Mouse (Mus musculus) left cerebral cortex, postnatal 25 days (tissue): ENCODE measurements around the gene Iqsec1. TPM values are rescaled to one million over a fixed set of nuclear protein-coding genes. Genes with fewer than 3 reads are reported as not detected.

Experiments
- DNase-seq, 2 experiments: peaks; one replicate each; pipeline ENCODE4 v3.0.0; 2022; ENCODE audit warnings: low spot score in 2 of 2, mixed read lengths in 1 of 2
- intact Hi-C: fragments of 180-260 bp; cut with DNase I; formaldehyde crosslinking; loops from one replicate; pipeline ENCODE4 v1.15.1; 2025
- total RNA-seq, 2 experiments: library from RNA; stranded (reverse); gene quantifications; 2 replicates each; pipeline ENCODE4 v1.2.3; 2021

The Iqsec1 gene
- total RNA-seq, result 100 to 1,000 TPM; 317 to 348 TPM

GRCm38 (mm10) chr6:90988648-90989317 lies at the start of gene Iqsec1:
Iqsec1 (minus strand) TSS chr6:90988685.
- intact Hi-C loops, result loop anchor here (5.0 kb wide), 4 partner anchors 61 to 176 kb away; no protein-coding TSS in a partner anchor
- DNase-seq, result peak; percentile 84 to 92

- no peak for DNase-seq
- intact Hi-C loops, result no loop called here
Observed at GRCm38 (mm10) chr6:91028256-91028655, 39.8 kb upstream of the Iqsec1 start.

- intact Hi-C loops, result no loop called here
- DNase-seq, result no peak
Observed at GRCm38 (mm10) chr6:91020810-91021209, 32.3 kb upstream of the Iqsec1 start.

GRCm38 (mm10) chr6:91016600-91017230 lies 28.2 kb upstream of the Iqsec1 start:
- intact Hi-C loops, result no loop called here
- no peak for DNase-seq

GRCm38 (mm10) chr6:91014198-91014958 lies 25.9 kb upstream of the Iqsec1 start:
- no peak for DNase-seq
- intact Hi-C loops, result no loop called here

- no peak for DNase-seq
- intact Hi-C loops, result no loop called here
Observed at GRCm38 (mm10) chr6:91012458-91012857, 24.0 kb upstream of the Iqsec1 start.

- intact Hi-C loops, result no loop called here
- DNase-seq, result no peak
Observed at GRCm38 (mm10) chr6:91011568-91011967, 23.1 kb upstream of the Iqsec1 start.

- intact Hi-C loops, result no loop called here
- DNase-seq, result no peak
Observed at GRCm38 (mm10) chr6:91008284-91008830, 19.9 kb upstream of the Iqsec1 start.

GRCm38 (mm10) chr6:91007207-91007606 lies 18.7 kb upstream of the Iqsec1 start:
- no peak for DNase-seq
- intact Hi-C loops, result no loop called here

GRCm38 (mm10) chr6:91004157-91004556 lies 15.7 kb upstream of the Iqsec1 start:
- intact Hi-C loops, result no loop called here
- DNase-seq, result no peak

- intact Hi-C loops, result no loop called here
- DNase-seq, result no peak
Observed at GRCm38 (mm10) chr6:91003310-91003995, 15.0 kb upstream of the Iqsec1 start.

GRCm38 (mm10) chr6:91001566-91001965 lies 13.1 kb upstream of the Iqsec1 start:
- no peak for DNase-seq
- intact Hi-C loops, result no loop called here

GRCm38 (mm10) chr6:91000819-91001525 lies 12.5 kb upstream of the Iqsec1 start:
- peak; percentile 69 to 89 for DNase-seq
- intact Hi-C loops, result no loop called here

- no peak for DNase-seq
- intact Hi-C loops, result no loop called here
Observed at GRCm38 (mm10) chr6:90999176-90999575, 10.7 kb upstream of the Iqsec1 start.

GRCm38 (mm10) chr6:90997025-90997424 lies 8.5 kb upstream of the Iqsec1 start:
- intact Hi-C loops, result no loop called here
- DNase-seq, result peak in 1 of 2 experiments; percentile 62

- DNase-seq, result no peak
- intact Hi-C loops, result no loop called here
Observed at GRCm38 (mm10) chr6:90996181-90996580, 7.7 kb upstream of the Iqsec1 start.

GRCm38 (mm10) chr6:90988299-90988625 lies 223 bp downstream of the Iqsec1 start:
- intact Hi-C loops, result loop anchor here (5.0 kb wide), 4 partner anchors 61 to 176 kb away; no protein-coding TSS in a partner anchor

GRCm38 (mm10) chr6:90987561-90988298 lies 755 bp downstream of the Iqsec1 start:
- DNase-seq, result peak; percentile 30 to 45
- intact Hi-C loops, result loop anchor here (5.0 kb wide), 4 partner anchors 60 to 175 kb away; no protein-coding TSS in a partner anchor

More at GRCm38 (mm10) chr6:90988299-90988625, 223 bp downstream of the Iqsec1 start:
- no peak for DNase-seq
